Mouse (Mus musculus) heart, postnatal 0 days (tissue): ENCODE data around the gene Golga3.

Experiments
- CTCF ChIP-seq: IDR thresholded peaks from 2 replicates; pipeline ENCODE4 v1.5.1; 2016; ENCODE audit warnings: antibody characterized with exemption, control low read depth, low read depth
- EP300 ChIP-seq: IDR thresholded peaks from 2 replicates; pipeline ENCODE4 v1.6.1; 2016; ENCODE audit warnings: antibody characterized with exemption, low read depth

GRCm38 (mm10) chr5:110266941-110267340 is 90.4 kb downstream of the Golga3 start:
- no peak for TF ChIP-seq CTCF
- no peak for TF ChIP-seq EP300
